Mouse (Mus musculus) intestine, embryonic 15.5 days (tissue): ENCODE measurements around the gene Mycbpap. TPM values are rescaled to one million over a fixed set of nuclear protein-coding genes. Genes with fewer than 3 reads are reported as not detected.

Source experiments
- ATAC-seq: fragments of 200-750 bp; cut with Nextera tagmentation; 2 replicates; pipeline ENCODE4 v1.8.0; 2017; ENCODE audit warnings: moderate TSS enrichment, moderate library complexity
- H3K27ac ChIP-seq: fragments of 300-500 bp; sonication (generic); 2 replicates; pipeline ENCODE4 v1.5.1; 2015; ENCODE audit warnings: mild to moderate bottlenecking, inconsistent platforms
- H3K27me3 ChIP-seq: fragments of 300-500 bp; sonication (generic); replicated peaks from 2 replicates; pipeline ENCODE4 v1.6.1; 2015; ENCODE audit warnings: inconsistent platforms
- H3K36me3 ChIP-seq: fragments of 300-500 bp; sonication (generic); 2 replicates; pipeline ENCODE4 v1.6.1; 2015; ENCODE audit warnings: inconsistent platforms
- H3K4me1 ChIP-seq: fragments of 300-500 bp; sonication (generic); replicated peaks from 2 replicates; pipeline ENCODE4 v1.6.1; 2015; ENCODE audit warnings: inconsistent platforms
- H3K4me2 ChIP-seq: fragments of 300-500 bp; sonication (generic); replicated peaks from 2 replicates; pipeline ENCODE4 v1.6.1; 2015; ENCODE audit warnings: mild to moderate bottlenecking, inconsistent platforms
- H3K4me3 ChIP-seq: fragments of 300-500 bp; sonication (generic); replicated peaks from 2 replicates; pipeline ENCODE4 v1.5.1; 2015; ENCODE audit warnings: inconsistent platforms
- H3K9ac ChIP-seq: fragments of 300-500 bp; sonication (generic); 2 replicates; pipeline ENCODE4 v1.6.1; 2015; ENCODE audit warnings: inconsistent platforms
- H3K9me3 ChIP-seq: fragments of 300-500 bp; sonication (generic); 2 replicates; pipeline ENCODE4 v1.6.1; 2016; ENCODE audit warnings: inconsistent platforms
- WGBS: fragments of 180-500 bp; shearing (Covaris S2); methylation state at CpG from one replicate; pipeline ENCODE4 v1.1.7; 2015; 5-methylcytosine and 5-hydroxymethylcytosine counted together
- polyA plus RNA-seq: library from polyadenylated mRNA; unstranded; fragments of >200 nt; fragmentation: Nextera tagmentation; extraction: Ambion mirVana; gene quantifications from 2 replicates; pipeline ENCODE4 v1.2.1, GENCODE M21; 2015

Gene Mycbpap
- polyA plus RNA-seq, 1 experiment from 2014 or later = 2.2 TPM

- Histone ChIP-seq H3K27me3 (0 out of 2 replicates have a peak, but pooled peaks cover 5% of the 10 kb centered on the region), H3K27ac (no peak overlapping the region), H3K36me3 (no peaks in the 10 kb centered on the region), H3K4me1 (peaks cover 17% of the 10 kb centered on the region; the same call in 1 of the 2 replicates), H3K9ac (no peak overlapping the region), H3K4me2 (no peak overlapping the region), H3K9me3 (no peaks in the 10 kb centered on the region), H3K4me3 (no peak overlapping the region)
- ATAC-seq = no peak
- 40% methylated on average over 4 of the region's 4 CpGs for WGBS
Measured at GRCm38 (mm10) chr11:94489745-94490144, 31.8 kb downstream of the Mycbpap start.

- Histone ChIP-seq H3K27me3 (0 out of 2 replicates have a peak, but pooled peaks cover 5% of the 10 kb centered on the region), H3K4me3 (no peak overlapping the region), H3K36me3 (no peaks in the 10 kb centered on the region), H3K27ac (no peak overlapping the region), H3K9me3 (no peaks in the 10 kb centered on the region), H3K4me2 (no peak overlapping the region), H3K4me1 (peaks cover 17% of the 10 kb centered on the region; the same call in 1 of the 2 replicates), H3K9ac (no peak overlapping the region)
- no peak for ATAC-seq
- 86% methylated on average over 11 of the region's 11 CpGs for WGBS
Measured at GRCm38 (mm10) chr11:94488767-94489533, 32.6 kb downstream of the Mycbpap start.

DNA sequence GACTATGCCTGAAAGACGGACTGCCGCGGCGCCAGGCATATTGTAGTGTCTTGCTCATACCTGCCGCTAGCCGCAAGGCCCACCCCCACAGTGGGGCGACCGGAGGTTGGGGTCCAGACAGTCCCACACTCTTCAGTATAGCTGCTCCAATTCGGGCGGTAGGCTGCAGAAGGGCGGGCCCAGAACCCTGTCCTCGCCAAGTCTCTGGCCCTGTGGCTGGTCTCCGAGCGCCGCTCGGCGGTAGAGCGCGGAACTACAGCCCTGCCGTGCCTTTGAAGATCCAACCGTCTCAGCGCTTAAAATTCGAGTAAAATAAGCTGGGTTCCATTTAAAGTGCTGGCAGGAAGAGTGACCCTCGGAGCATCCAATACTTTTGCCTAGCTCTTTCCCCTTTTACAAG lies 35.5 kb downstream of the Mycbpap start, which contains the start of gene Spata20:
Spata20 (minus strand) TSS at position 179 of the 400 bp plus-strand sequence.
- peak within 1 kb of the TSS; percentile 19; the same call in 1 of the 2 replicates for H3K4me3 ChIP-seq
- ATAC-seq = peak; percentile 55

DNA sequence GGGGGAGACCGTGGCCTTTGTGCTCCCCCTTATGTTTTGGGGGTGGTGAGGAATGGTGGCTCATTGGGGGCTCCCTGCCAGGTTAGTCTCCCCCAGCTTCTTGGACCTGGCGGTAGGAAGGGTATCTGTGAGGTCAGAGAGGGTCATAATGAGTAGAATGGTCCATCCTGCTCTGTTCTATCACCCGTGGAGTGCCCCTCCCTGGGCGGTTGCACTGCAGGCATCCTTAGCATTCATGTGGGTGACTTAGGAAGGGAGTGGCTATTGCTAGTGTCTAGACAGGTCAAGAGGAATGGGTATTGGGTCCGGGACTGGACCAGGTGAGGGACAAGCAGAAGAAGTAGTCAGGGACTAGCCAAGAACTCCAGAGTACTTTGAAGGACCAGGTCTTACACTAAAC lies 36.3 kb downstream of the Mycbpap start:
- ATAC-seq = no peak
- 76% methylated on average over 5 of the region's 5 CpGs for WGBS
- H3K4me3 ChIP-seq = no peak overlapping the region
- H3K9me3 ChIP-seq = no peaks in the 10 kb centered on the region
- no peaks in the 10 kb centered on the region for H3K36me3 ChIP-seq
- no peak overlapping the region for H3K9ac ChIP-seq
- H3K27me3 ChIP-seq = no peaks in the 10 kb centered on the region
- H3K27ac ChIP-seq = no peak overlapping the region
- H3K4me1 ChIP-seq = peaks cover 5% of the 10 kb centered on the region; the same call in 1 of the 2 replicates
- H3K4me2 ChIP-seq = no peak overlapping the region

More for the DNA sequence above, 35.5 kb downstream of the Mycbpap start, which contains the start of gene Spata20:
- Histone ChIP-seq H3K4me2 (peak within 1 kb of the TSS; percentile 56), H3K36me3 (no peaks in the 10 kb centered on the region), H3K27me3 (no peaks in the 10 kb centered on the region), H3K4me1 (peaks cover 9% of the 10 kb centered on the region; the same call in 1 of the 2 replicates), H3K9ac (0 out of 2 replicates have a peak within 1 kb of the TSS, but pooled peaks have one; percentile 18), H3K9me3 (no peaks in the 10 kb centered on the region), H3K27ac (no peak within 1 kb of the TSS)
- WGBS = 4% methylated on average over 24 of the region's 24 CpGs

GRCm38 (mm10) chr11:94484636-94485035 lies 36.9 kb downstream of the Mycbpap start:
- no peaks in the 10 kb centered on the region for H3K27me3 ChIP-seq
- H3K9me3 ChIP-seq = no peaks in the 10 kb centered on the region
- H3K4me3 ChIP-seq = no peak overlapping the region
- no peaks in the 10 kb centered on the region for H3K36me3 ChIP-seq
- no peak overlapping the region for H3K4me2 ChIP-seq
- H3K4me1 ChIP-seq = peaks cover 5% of the 10 kb centered on the region; the same call in 1 of the 2 replicates
- no peak overlapping the region for H3K9ac ChIP-seq
- 86% methylated on average over 9 of the region's 9 CpGs for WGBS
- no peak overlapping the region for H3K27ac ChIP-seq
- ATAC-seq = no peak

GRCm38 (mm10) chr11:94483921-94484320 lies 37.6 kb downstream of the Mycbpap start:
- Histone ChIP-seq H3K4me3 (no peak overlapping the region), H3K36me3 (no peaks in the 10 kb centered on the region), H3K9ac (no peak overlapping the region), H3K4me1 (peaks cover 5% of the 10 kb centered on the region; the same call in 1 of the 2 replicates), H3K4me2 (no peak overlapping the region), H3K9me3 (no peaks in the 10 kb centered on the region), H3K27ac (no peak overlapping the region), H3K27me3 (no peaks in the 10 kb centered on the region)
- WGBS = 83% methylated on average over 14 of the region's 14 CpGs
- no peak for ATAC-seq

DNA sequence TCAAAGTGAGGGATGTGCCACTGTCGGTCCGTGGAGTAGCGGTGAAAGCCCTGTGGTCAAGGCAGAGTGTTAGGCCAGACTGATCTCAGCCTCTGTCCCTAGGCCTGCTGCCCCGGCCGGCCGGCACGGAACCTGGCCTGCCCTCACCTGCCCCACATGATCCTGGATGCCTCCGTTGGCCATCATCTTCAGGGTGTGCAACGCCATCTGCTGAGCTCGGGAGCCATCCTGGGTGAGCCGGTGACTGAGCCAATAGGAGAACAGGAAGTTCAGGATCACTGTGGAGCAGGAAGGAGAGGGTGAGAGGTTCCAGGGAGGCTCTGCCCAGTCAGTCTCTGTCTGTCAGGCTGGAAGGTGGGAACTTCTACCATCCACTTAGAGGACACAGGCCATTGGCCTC lies 38.1 kb downstream of the Mycbpap start:
- Histone ChIP-seq H3K36me3 (no peaks in the 10 kb centered on the region), H3K4me2 (no peak overlapping the region), H3K4me1 (peaks cover 5% of the 10 kb centered on the region; the same call in 1 of the 2 replicates), H3K27ac (no peak overlapping the region), H3K9ac (no peak overlapping the region), H3K9me3 (no peaks in the 10 kb centered on the region), H3K27me3 (no peaks in the 10 kb centered on the region), H3K4me3 (no peak overlapping the region)
- ATAC-seq = no peak
- 69% methylated on average over 11 of the region's 11 CpGs for WGBS

GRCm38 (mm10) chr11:94482738-94483137 lies 38.8 kb downstream of the Mycbpap start:
- Histone ChIP-seq H3K9me3 (no peaks in the 10 kb centered on the region), H3K9ac (no peak overlapping the region), H3K36me3 (no peaks in the 10 kb centered on the region), H3K4me3 (no peak overlapping the region), H3K27ac (no peak overlapping the region), H3K27me3 (peaks cover 2% of the 10 kb centered on the region), H3K4me2 (no peak overlapping the region), H3K4me1 (peaks cover 5% of the 10 kb centered on the region; the same call in 1 of the 2 replicates)
- no peak for ATAC-seq
- WGBS = 92% methylated on average over 11 of the region's 11 CpGs

GRCm38 (mm10) chr11:94481963-94482362 lies 39.6 kb downstream of the Mycbpap start:
- Histone ChIP-seq H3K27me3 (peaks cover 4% of the 10 kb centered on the region), H3K4me2 (no peak overlapping the region), H3K27ac (no peak overlapping the region), H3K9me3 (no peaks in the 10 kb centered on the region), H3K4me1 (peaks cover 5% of the 10 kb centered on the region; the same call in 1 of the 2 replicates), H3K36me3 (no peaks in the 10 kb centered on the region), H3K4me3 (no peak overlapping the region), H3K9ac (no peak overlapping the region)
- ATAC-seq = no peak
- 88% methylated on average over 7 of the region's 7 CpGs for WGBS

GRCm38 (mm10) chr11:94480382-94480781 lies 41.2 kb downstream of the Mycbpap start:
- no peaks in the 10 kb centered on the region for H3K9me3 ChIP-seq
- ATAC-seq = no peak
- peaks cover 16% of the 10 kb centered on the region for H3K27me3 ChIP-seq
- no peak overlapping the region for H3K9ac ChIP-seq
- no peak overlapping the region for H3K27ac ChIP-seq
- H3K4me1 ChIP-seq = peaks cover 5% of the 10 kb centered on the region; the same call in 1 of the 2 replicates
- no peak overlapping the region for H3K4me2 ChIP-seq
- H3K36me3 ChIP-seq = no peaks in the 10 kb centered on the region
- 89% methylated on average over 9 of the region's 9 CpGs for WGBS
- H3K4me3 ChIP-seq = no peak overlapping the region

GRCm38 (mm10) chr11:94477651-94478050 lies 43.9 kb downstream of the Mycbpap start:
- no peak overlapping the region for H3K4me3 ChIP-seq
- peaks cover 26% of the 10 kb centered on the region for H3K4me1 ChIP-seq
- H3K27ac ChIP-seq = no peak overlapping the region
- no peaks in the 10 kb centered on the region for H3K9me3 ChIP-seq
- H3K36me3 ChIP-seq = no peaks in the 10 kb centered on the region
- H3K4me2 ChIP-seq = no peak overlapping the region
- WGBS = 78% methylated on average over 6 of the region's 6 CpGs
- no peak for ATAC-seq
- no peak overlapping the region for H3K9ac ChIP-seq
- H3K27me3 ChIP-seq = peaks cover 37% of the 10 kb centered on the region

DNA sequence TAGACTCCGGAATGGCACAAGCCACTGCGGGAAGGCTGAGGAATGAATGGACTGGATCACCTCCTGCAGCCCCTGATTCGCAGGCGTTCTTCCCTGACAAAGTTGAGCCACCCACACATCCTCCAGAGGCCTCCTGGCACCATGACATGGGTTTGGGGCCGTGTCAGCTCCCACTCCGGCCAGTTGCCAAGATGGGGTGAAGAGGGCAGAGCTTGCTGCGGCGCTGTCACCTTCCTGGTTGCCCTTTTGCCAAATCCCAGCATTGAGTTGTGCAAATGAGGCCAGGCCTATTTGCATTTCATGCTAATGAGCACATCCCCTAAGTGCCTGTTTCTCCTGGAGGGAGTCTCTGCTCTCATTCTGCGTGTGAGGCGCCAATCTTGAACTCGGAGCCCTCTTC lies 45.8 kb downstream of the Mycbpap start:
- H3K9me3 ChIP-seq = no peaks in the 10 kb centered on the region
- ATAC-seq = no peak
- no peak overlapping the region for H3K27ac ChIP-seq
- no peak overlapping the region for H3K9ac ChIP-seq
- no peak overlapping the region for H3K4me2 ChIP-seq
- WGBS = 22% methylated on average over 11 of the region's 11 CpGs
- H3K27me3 ChIP-seq = peaks cover 50% of the 10 kb centered on the region
- peaks cover 37% of the 10 kb centered on the region for H3K4me1 ChIP-seq
- H3K36me3 ChIP-seq = no peaks in the 10 kb centered on the region
- H3K4me3 ChIP-seq = no peak overlapping the region
